Mouse (Mus musculus) liver, embryonic 11.5 days (tissue): ENCODE measurements around the gene Nckap1. TPM values are rescaled to one million over a fixed set of nuclear protein-coding genes. Genes with fewer than 3 reads are reported as not detected.
A peak's percentile ranks its signal among the peaks of the same experiment; 100 is the strongest.

Experiments
- ATAC-seq: fragments of 200-750 bp; cut with Nextera tagmentation; replicated peaks from 2 replicates; pipeline ENCODE4 v1.8.0; 2017; ENCODE audit warnings: moderate number of reproducible peaks, mild to moderate bottlenecking, moderate TSS enrichment, moderate library complexity; ENCODE audit not compliant: low FRiP score
- DNase-seq: peaks from one replicate; pipeline ENCODE4 v3.0.0-alpha.2; 2017; ENCODE audit warnings: low spot score
- H3K27ac ChIP-seq: fragments of 300-500 bp; sonication (generic); 2 replicates; pipeline ENCODE4 v1.5.1; 2014; ENCODE audit warnings: mild to moderate bottlenecking, low read depth, low read length, control low read depth
- H3K27me3 ChIP-seq: fragments of 300-500 bp; sonication (generic); replicated peaks from 2 replicates; pipeline ENCODE4 v1.6.1; 2014; ENCODE audit warnings: low read length, mixed read lengths; ENCODE audit not compliant: control insufficient read depth, insufficient read depth
- H3K36me3 ChIP-seq: fragments of 300-500 bp; sonication (generic); 2 replicates; pipeline ENCODE4 v1.6.1; 2014; ENCODE audit warnings: mild to moderate bottlenecking, low read length, moderate library complexity, mixed read lengths; ENCODE audit not compliant: control insufficient read depth, insufficient read depth
- H3K4me1 ChIP-seq: fragments of 300-500 bp; sonication (generic); replicated peaks from 2 replicates; pipeline ENCODE4 v1.6.1; 2014; ENCODE audit warnings: low read length, mixed read lengths; ENCODE audit not compliant: control insufficient read depth, insufficient read depth
- H3K4me2 ChIP-seq: fragments of 300-500 bp; sonication (generic); 2 replicates; pipeline ENCODE4 v1.6.1; 2014; ENCODE audit warnings: mild to moderate bottlenecking, control low read depth, moderate library complexity
- H3K4me3 ChIP-seq: fragments of 300-500 bp; sonication (generic); 2 replicates; pipeline ENCODE4 v1.5.1; 2014; ENCODE audit warnings: low read depth, low read length, control low read depth
- H3K9ac ChIP-seq: fragments of 300-500 bp; sonication (generic); 2 replicates; pipeline ENCODE4 v1.6.1; 2014; ENCODE audit warnings: low read depth, low read length, control low read depth
- H3K9me3 ChIP-seq: fragments of 300-500 bp; sonication (generic); 2 replicates; pipeline ENCODE4 v1.6.1; 2016; ENCODE audit warnings: low read length, inconsistent platforms, mixed read lengths; ENCODE audit not compliant: control insufficient read depth
- WGBS: fragments of 180-500 bp; shearing (Covaris S2); extraction: QIAGEN DNeasy Blood & Tissue Kit; methylation state at CpG from one replicate; pipeline ENCODE4 v1.1.7; 2014; 5-methylcytosine and 5-hydroxymethylcytosine counted together
- polyA plus RNA-seq: library from polyadenylated mRNA; unstranded; fragments of >200 nt; fragmentation: Nextera tagmentation; extraction: Ambion mirVana; gene quantifications from 2 replicates; pipeline ENCODE4 v1.2.1, GENCODE M21; 2014

Nckap1 gene
- polyA plus RNA-seq, 1 experiment from 2014 or later = 27.4 TPM

GRCm38 (mm10) chr2:80602756-80603155 lies 21.6 kb upstream of the Nckap1 start:
- H3K4me2 ChIP-seq = no peak overlapping the region
- H3K27me3 ChIP-seq = no peaks in the 10 kb centered on the region
- no peak overlapping the region for H3K9ac ChIP-seq
- no peak overlapping the region for H3K4me3 ChIP-seq
- no peak overlapping the region for H3K27ac ChIP-seq
- no peaks in the 10 kb centered on the region for H3K36me3 ChIP-seq
- ATAC-seq (no peak), DNase-seq (no peak)
- H3K4me1 ChIP-seq = no peaks in the 10 kb centered on the region
- no peaks in the 10 kb centered on the region for H3K9me3 ChIP-seq
- WGBS = 90% methylated on average over 13 of the region's 13 CpGs

- Histone ChIP-seq H3K4me3 (no peak overlapping the region), H3K27ac (no peak overlapping the region), H3K27me3 (no peaks in the 10 kb centered on the region), H3K4me1 (no peaks in the 10 kb centered on the region), H3K36me3 (no peaks in the 10 kb centered on the region), H3K9ac (no peak overlapping the region), H3K9me3 (no peaks in the 10 kb centered on the region), H3K4me2 (no peak overlapping the region)
- no peak for ATAC-seq
- DNase-seq = no peak
These were observed 19.4 kb upstream of the Nckap1 start for GRCm38 (mm10) chr2:80600611-80601010.

GRCm38 (mm10) chr2:80599850-80600249 lies 18.7 kb upstream of the Nckap1 start:
- 84% methylated on average over 3 of the region's 3 CpGs for WGBS

DNA sequence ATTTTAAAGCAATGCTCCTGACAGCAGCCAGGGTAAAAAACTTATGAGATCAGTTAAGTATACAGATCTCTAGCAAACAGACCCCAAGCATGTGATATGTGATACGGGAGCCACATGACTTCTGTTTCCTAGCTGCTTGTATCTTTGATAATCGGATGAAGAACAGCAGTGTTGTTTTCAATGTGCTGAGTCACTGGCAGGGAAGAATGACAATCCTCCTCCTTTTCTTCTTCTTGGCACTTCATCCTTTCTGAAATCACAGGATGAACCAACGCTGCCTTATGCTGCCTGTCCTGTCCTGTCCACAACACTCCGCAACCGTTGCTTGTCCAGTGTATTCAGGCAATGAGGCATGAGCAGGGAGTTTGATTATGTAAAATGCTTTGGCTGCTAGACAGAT lies 15.8 kb upstream of the Nckap1 start:
- Histone ChIP-seq H3K9me3 (no peaks in the 10 kb centered on the region), H3K9ac (no peak overlapping the region), H3K27me3 (no peaks in the 10 kb centered on the region), H3K27ac (no peak overlapping the region), H3K4me3 (no peak overlapping the region), H3K36me3 (no peaks in the 10 kb centered on the region), H3K4me2 (no peak overlapping the region), H3K4me1 (no peaks in the 10 kb centered on the region)
- 73% methylated on average over 5 of the region's 5 CpGs for WGBS
- no peak for DNase-seq
- ATAC-seq = no peak

More at GRCm38 (mm10) chr2:80599850-80600249, 18.7 kb upstream of the Nckap1 start:
- H3K9ac ChIP-seq = no peak overlapping the region
- H3K27ac ChIP-seq = no peak overlapping the region
- H3K4me1 ChIP-seq = no peaks in the 10 kb centered on the region
- H3K4me3 ChIP-seq = no peak overlapping the region
- no peaks in the 10 kb centered on the region for H3K27me3 ChIP-seq
- no peak for DNase-seq
- no peaks in the 10 kb centered on the region for H3K9me3 ChIP-seq
- no peak for ATAC-seq
- H3K36me3 ChIP-seq = no peaks in the 10 kb centered on the region
- H3K4me2 ChIP-seq = no peak overlapping the region

- Histone ChIP-seq H3K4me2 (no peak overlapping the region), H3K4me3 (no peak overlapping the region), H3K27ac (no peak overlapping the region), H3K4me1 (no peaks in the 10 kb centered on the region), H3K27me3 (no peaks in the 10 kb centered on the region), H3K36me3 (no peaks in the 10 kb centered on the region), H3K9ac (no peak overlapping the region), H3K9me3 (no peaks in the 10 kb centered on the region)
- no peak for ATAC-seq
- DNase-seq = no peak
- WGBS = 69% methylated on average over 4 of the region's 4 CpGs
These were observed 13.2 kb upstream of the Nckap1 start for GRCm38 (mm10) chr2:80594215-80594918.

DNA sequence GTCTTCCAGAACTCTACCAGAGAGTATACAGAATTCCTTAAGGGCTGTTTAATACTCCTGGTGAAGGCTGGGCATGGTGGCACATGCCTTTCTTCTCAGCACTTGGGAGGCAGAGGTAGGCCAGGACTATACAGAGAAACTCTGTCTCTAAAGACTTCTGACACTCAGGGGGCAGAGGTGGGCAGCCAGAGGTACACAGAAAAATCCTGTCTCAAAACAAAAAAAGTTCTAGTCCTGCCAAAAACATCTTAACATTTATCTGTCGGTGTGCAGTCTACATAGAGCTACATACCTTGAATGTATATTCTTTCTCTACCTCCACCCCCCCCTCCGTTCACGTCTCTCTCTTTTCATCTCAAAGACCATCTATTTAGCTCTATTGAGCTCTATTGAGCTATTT lies 1.2 kb upstream of the Nckap1 start:
- H3K9ac ChIP-seq = no peak overlapping the region
- DNase-seq (no peak), ATAC-seq (no peak)
- H3K4me2 ChIP-seq = no peak overlapping the region
- H3K4me3 ChIP-seq = no peak overlapping the region
- no peaks in the 10 kb centered on the region for H3K27me3 ChIP-seq
- peaks cover 7% of the 10 kb centered on the region for H3K4me1 ChIP-seq
- no peak overlapping the region for H3K27ac ChIP-seq
- H3K36me3 ChIP-seq = no peaks in the 10 kb centered on the region
- WGBS = 85% methylated on average over 3 of the region's 3 CpGs
- peaks cover 2% of the 10 kb centered on the region; the same call in 1 of the 2 replicates for H3K9me3 ChIP-seq

GRCm38 (mm10) chr2:80580311-80580961 lies 744 bp downstream of the Nckap1 start:
- no peaks in the 10 kb centered on the region; the same call in 1 of the 2 replicates for H3K27me3 ChIP-seq
- WGBS = under 1% methylated on average over 62 of the region's 65 CpGs
- peak; percentile 55 for DNase-seq

GRCm38 (mm10) chr2:80579253-80579891 lies 1.8 kb downstream of the Nckap1 start:
- no peak for ATAC-seq
- Histone ChIP-seq H3K27ac (no peak overlapping the region), H3K27me3 (no peaks in the 10 kb centered on the region; the same call in 1 of the 2 replicates), H3K9ac (no peak overlapping the region), H3K36me3 (no peaks in the 10 kb centered on the region), H3K4me1 (peaks cover 7% of the 10 kb centered on the region), H3K4me2 (peak overlapping the region; percentile 87), H3K4me3 (peak overlapping the region; percentile 30), H3K9me3 (peaks cover 2% of the 10 kb centered on the region; the same call in 1 of the 2 replicates)
- 33% methylated on average over 6 of the region's 6 CpGs for WGBS
- DNase-seq = no peak

More at GRCm38 (mm10) chr2:80580311-80580961, 744 bp downstream of the Nckap1 start:
- Histone ChIP-seq H3K9ac (peak overlapping the region; percentile 94), H3K36me3 (no peaks in the 10 kb centered on the region), H3K4me3 (peak overlapping the region; percentile 89), H3K27ac (peak overlapping the region; percentile 96), H3K4me2 (peak overlapping the region; percentile 87), H3K9me3 (peaks cover 2% of the 10 kb centered on the region; the same call in 1 of the 2 replicates), H3K4me1 (peaks cover 7% of the 10 kb centered on the region)
- ATAC-seq = peak; percentile 66
